Mouse (Mus musculus) kidney, postnatal 25 days (tissue): Measurements from ENCODE around the gene Gm10577.
A peak's percentile ranks its signal among the peaks of the same experiment; 100 is the strongest.

ENCODE experiments used
- DNase-seq, 2 experiments: peaks; one replicate each; pipeline ENCODE4 v3.0.0; 2021; ENCODE audit warnings: mixed read lengths in 2 of 2

Gene Gm10577

DNA sequence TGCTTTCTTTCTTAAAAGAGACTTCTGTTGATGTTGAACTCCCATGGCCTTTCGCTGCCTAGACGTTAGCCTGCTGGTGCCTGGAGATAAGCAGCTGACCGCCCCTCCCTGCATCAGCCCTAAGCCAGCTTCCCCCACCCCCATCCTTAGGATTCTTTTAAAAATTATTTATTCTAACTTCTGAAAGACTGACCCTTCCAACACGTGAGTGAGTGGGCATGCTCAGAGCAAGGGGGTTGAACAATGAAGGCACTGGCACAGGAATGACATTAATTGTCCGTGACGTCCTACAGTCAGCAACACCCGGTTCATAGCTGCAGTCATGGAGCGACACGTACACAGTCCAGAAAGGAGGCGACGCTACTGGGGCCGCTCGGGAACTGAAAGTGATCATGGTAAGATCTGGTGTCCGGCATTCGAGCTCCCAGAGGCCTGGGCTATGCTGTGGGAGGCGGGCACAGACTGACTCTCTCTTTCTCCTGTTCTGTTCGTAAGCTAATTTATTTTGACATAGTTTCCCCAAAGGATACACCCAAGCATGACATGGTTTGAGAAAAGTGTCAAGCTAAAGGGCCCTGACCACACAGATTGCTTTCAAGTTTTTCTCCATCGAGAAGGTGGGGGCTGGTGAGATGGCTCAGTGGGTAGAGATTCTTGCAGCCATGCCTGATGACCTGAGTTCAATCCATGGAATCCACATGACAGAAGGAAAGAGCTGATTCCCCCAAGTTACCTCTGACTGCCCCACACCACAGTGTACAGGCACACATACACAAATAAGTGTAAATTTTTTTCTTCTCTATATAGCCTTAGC lies 25.8 kb downstream of the Gm10577 start:
- DNase-seq: no peak

DNA sequence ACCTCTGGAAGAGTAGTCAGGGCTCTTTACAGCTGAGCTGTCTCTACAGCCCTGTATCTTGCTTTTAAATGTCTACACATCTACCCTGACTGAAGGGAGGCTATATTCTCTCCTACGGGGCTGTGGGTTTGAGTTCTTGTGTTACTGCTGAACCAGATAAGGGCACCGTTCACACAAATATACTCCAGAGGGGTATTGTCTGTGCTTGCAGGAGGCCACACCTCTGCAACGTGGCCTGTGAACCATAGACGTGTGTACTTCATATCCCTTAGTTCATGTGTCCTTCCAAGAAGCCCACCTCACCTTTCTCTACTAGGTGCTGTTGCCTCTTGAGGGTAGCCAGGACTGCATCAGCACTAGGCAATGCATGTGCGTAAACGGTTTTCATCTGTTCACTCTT lies 28.4 kb downstream of the Gm10577 start:
- no peak for DNase-seq

DNA sequence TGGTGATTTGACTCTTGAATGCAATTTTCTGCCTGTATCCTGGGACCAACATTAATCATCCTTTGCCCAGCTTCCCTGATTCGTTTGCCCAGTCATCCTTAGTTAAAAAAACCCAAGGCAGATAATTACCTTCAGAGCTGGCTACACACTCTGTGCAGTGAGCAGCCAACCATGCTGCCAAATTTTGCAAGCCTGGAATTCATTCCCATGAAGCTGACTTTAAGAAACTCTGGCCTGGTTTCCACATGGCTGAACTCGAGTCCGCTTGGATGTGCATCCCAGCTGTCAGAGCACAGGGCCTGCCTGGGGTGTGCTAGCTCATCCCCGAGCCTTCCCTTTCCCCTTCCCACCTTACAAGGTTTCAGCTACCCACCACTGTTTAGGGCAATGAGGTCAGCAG lies 29.5 kb downstream of the Gm10577 start:
- peak; percentile 67 to 76 for DNase-seq

DNA sequence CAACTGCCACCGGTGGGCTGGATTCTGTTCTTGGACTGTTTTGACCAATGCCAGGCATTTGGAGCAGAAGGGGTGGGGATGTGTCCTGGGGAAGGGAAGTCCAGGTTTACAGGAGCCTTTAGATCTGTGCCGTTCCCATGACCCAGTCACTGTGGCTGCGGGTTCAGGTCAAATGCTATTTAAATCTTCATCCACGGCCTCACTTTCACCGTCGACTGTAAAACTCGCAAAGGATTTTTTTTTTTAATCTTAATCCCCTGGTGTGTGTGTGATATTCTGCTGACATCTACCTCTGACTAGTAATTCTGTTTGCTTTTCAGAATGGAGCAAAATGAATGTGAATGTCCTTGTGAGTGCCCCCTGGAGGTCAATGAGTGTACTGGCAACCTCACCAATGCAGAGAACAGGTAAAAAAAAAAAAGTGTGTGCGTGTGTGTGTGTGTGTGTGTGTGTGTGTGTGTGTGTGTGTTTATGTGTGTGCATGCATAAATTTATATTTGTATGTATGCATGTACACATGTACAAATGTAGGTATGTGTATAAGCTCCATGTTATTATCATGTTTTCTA lies 32.2 kb downstream of the Gm10577 start:
- peak; percentile 26 to 35 for DNase-seq

DNA sequence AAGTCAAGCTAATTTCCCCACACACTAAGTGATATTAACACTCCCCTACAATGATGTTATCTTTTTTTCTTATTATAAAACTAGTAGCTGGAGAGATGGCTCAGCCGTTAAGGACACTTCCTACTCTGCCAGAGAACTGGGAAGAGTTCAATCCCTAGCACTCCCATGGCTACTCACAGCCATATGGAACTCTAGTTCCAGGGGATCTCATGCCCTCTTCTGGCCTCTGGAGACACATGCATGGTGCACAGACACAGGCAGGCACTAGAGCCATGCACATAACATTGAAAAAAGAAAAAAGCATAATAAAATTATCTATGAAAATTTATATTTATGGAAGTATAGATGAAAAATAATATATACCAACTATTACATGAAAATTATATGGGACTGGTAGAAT lies 33.3 kb downstream of the Gm10577 start:
- DNase-seq: peak in 1 of 2 experiments; percentile 23

DNA sequence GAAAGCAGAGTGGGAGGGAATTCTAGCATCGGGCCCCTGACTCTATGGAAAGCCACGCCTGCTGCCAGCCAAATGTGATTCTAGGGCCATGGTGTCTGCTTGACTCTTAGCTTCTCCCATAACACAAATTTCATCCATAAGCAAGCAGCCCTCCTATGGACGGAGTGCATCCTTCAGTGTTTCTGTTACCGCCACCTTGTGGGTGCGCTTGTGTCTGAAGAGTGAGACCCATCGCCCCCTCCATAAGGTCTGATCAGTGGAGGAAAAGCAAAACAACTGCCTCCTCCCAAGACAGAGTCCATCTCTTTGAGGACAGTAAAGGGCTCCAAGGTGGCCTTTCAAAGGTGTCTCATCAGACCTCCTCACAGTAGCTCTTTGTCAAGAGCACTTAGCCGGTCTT lies 43.0 kb downstream of the Gm10577 start:
- peak in 1 of 2 experiments; percentile 24 for DNase-seq

DNA sequence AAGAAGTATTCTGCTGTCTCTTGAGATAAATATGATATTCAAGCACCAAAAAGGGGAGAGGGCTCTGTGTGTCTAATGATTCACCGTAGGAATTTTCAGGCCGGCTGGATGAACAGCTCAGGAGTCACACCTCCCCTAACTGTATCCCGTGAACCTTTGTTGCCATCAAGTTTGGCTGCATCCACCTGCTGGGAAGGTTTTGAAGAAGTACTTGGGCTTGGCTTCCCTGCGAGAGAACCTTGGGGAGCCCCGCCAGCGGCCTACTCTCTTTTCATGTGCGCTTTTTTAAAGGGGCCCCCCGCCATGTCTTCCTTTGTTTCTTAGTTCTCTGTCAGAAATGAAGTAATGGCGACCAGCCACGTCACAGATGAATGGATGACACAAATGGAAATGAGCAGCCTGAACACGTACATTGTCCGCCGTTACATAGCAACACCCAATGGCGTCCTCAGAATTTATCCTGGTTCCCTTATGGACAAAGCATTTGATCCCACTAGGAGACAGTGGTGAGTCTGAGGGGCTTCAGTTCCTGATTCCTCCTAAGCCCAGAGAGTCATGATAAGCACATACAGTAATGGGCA lies 46.0 kb downstream of the Gm10577 start:
- no peak for DNase-seq

DNA sequence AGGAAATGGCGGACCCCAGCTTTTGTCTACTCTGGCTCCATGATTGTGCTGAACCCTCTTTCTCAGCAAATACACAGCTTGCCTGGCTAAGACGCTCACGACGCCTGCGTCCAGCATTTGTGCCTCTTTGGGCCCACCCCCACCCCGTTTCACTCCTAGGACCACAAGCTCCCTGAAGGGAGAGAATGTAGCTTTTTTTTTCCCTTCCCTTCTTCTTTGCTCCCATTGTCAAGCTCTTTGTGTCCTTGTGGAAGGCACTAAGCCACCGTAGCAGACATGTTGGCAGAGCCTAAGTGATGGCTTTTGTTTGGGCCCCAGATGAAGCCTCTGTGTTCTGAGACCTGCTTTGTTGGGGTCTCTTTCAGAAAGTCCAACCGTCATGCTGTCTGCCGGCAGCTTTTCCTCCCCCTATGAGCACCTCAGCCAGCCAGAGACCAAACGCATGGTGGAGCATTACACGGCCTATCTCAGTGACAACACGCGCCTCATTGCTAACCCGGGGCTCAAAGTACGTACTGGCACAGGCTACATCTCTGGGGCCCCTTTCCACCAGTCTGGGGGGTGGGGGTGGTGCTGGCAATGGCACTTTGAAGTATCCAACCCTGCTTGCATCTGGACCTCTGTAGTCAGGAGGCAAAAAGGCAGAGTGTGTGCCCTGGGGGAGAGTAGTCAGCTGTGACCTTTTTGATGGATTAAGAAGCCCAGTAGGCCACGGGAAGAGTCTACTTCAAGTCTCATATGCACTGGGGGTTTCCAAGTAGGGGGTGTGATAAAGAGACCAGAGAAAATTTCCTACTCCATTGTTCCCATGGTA lies 46.6 kb downstream of the Gm10577 start:
- no peak for DNase-seq
